Mouse (Mus musculus) thymus, postnatal 10 days (tissue): ENCODE results near the gene Gm20696.

ENCODE experiments used
- DNase-seq, 2 experiments: peaks; one replicate each; pipeline ENCODE4 v3.0.0; 2021; ENCODE audit warnings: low spot score in 2 of 2

The Gm20696 gene

DNA sequence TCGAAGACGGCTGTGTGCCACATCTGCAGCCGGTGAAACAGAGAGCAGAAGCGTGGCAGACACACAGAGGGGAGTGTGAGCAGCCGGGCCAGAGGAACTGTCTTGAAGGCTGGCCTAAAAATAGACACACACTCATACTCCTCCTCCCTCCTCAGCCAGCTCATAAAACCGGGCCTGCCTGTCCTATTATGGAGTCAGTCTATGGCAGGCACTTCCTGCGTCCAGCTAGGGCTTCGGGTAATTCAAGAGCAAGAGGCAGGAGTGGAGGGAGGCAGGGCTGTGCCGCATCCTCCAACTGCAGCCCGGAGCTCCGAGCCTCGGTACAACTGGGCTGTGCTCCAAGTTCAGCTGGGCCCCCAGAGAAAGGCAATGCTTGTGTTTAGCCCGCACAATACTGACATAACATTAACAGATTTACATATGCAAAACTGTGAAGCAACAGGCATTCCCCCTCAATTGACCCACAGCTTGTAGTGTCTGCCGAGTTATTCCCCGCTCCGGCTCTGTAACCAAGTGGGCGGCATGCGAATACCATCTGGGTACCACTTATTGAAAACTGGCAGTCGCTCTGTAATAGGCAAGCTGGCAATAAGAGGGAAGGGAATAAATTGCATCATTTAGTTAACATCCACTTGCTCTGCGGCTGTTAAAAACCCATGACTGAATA, 181.2 kb downstream of the Gm20696 start:
- peak; percentile 72 to 75 for DNase-seq

- no peak for DNase-seq
Observed at GRCm38 (mm10) chr6:99484884-99485216, 181.7 kb downstream of the Gm20696 start.

GRCm38 (mm10) chr6:99484197-99484725, 182.3 kb downstream of the Gm20696 start:
- DNase-seq = no peak

DNA sequence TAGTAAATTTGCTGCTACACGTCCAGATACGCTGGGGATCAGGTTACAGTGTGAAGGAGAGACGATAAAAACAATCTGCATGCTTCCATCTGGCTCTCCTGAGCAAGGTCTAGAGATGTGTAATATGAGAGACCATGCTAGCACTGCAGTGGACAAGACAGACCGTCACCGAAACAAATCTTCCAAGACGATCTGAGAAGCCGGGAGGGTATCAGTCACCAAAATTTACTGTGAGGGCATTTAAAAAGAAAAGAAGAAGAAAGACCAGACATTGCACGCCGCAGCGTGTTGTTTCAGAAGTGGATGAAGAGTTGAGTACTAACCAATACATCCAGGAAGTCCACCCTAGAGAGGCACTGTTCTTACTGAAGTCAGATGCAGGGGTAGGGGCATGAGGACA, 183.0 kb downstream of the Gm20696 start:
- DNase-seq = no peak

- DNase-seq = no peak
Observed at GRCm38 (mm10) chr6:99481568-99481967, 185.0 kb downstream of the Gm20696 start.

GRCm38 (mm10) chr6:99478873-99479650, 187.5 kb downstream of the Gm20696 start:
- no peak for DNase-seq

- DNase-seq = no peak
Observed at GRCm38 (mm10) chr6:99475040-99475439, 191.6 kb downstream of the Gm20696 start.

DNA sequence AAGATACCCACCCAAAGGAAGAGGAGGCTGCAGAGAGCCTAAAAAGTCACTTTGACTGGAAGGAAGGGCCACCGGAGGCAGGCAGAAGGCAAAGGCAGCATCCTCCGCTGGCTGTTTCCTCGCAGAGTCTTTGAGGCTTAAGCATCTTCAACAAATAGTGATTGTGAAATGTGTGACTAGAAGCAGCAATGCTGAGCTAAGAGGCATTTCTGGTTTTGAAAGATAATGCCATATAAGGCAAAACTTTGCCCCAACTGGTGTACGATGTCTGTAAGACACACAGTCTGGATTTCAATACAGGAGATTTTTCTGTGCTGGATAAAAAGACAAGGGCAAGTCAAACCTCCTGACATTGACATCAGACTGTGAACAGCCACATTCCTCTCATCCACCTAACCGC, 195.7 kb downstream of the Gm20696 start:
- no peak for DNase-seq

DNA sequence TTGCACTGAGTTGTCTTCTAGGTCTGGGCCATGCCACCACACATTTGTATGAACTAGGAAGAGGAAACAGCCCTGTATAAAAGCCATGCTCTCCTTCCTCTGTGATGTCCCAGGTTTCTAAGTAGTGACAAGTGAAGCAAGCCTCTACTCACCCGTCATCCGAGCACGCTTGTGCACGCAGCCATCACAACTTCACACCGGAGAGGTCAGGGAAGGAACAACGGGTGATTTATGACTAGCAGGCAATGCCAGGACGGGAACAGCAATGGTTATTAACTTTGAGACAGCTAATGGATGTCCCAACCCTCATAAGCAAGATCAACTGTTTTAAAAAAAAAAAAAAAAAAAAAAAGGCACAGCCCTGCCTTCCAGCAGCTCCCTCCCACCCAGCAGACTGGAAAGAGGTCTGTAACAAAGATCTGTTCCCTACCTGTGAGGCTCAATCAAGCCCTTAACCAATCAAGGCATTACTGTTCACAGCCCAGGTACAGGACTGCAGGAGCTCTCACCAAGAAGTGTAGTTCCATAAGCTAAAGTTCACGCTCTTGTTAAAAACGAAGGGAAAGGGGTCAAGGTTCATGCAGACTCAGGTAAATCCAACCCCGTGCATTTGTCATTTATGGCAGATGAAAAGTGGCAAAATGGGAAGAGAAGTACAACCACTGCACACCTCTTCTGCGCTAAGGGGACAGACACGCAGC, 197.3 kb downstream of the Gm20696 start:
- DNase-seq = no peak

DNA sequence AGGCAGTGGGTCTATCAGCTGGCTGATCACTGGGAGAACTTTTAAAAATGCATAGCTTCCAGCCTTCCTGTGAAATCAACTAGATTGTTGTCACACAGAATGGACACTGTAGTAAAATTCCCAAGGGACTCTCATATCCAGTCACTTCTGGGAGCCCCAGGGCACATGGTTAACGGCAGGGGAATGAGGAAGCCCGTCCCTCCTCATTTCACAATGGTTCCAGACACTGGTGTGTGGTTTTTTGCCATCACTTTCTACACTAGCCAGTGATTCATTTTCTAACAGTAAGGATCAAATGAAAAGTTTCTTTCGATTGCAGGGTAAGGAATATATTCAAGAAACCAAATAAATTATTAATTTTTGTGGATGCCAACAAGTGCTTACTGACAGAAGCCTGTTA, 198.8 kb downstream of the Gm20696 start:
- DNase-seq = no peak

DNA sequence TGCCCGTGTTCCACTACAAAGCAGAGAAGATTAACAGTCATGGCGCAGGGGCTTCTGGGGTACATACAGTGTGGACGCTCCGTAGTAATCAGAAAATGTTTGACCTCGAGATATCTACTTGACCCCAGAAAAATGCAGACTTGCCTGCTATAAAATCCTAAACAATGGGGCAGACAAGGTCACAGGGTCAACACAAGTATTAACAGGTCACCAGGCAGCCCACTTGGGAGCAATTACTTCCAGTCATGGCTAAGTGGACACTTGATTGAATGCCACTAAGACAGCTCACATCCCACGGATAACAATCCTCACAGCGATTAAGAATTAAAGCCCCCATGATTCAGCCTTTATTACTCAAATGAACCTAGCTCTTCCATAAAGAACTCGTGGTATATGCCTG, 199.5 kb downstream of the Gm20696 start:
- DNase-seq = no peak

- DNase-seq = no peak
Observed at GRCm38 (mm10) chr6:99466354-99466753, 200.2 kb downstream of the Gm20696 start.

DNA sequence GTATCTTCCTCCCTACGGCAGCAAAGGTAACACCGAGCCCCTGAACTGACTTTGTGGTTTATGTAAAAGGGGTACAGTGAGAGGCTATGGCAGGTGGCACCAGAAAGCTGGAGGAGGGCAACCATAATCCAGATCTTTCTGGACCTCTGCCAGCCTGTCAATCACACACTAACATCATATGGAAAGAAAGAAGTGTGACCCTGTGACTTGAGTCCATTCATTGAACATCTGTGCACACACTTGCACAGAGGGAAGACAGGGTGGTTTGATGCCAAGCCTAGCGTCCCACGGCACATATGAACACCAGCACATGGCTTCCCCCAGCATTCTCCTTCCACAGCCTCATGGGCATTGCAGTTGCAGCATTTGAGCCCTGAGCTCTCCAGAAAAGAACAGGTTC, 202.1 kb downstream of the Gm20696 start:
- DNase-seq = no peak

- no peak for DNase-seq
Observed at GRCm38 (mm10) chr6:99463906-99464305, 202.7 kb downstream of the Gm20696 start.

GRCm38 (mm10) chr6:99458775-99459174, 207.8 kb downstream of the Gm20696 start:
- DNase-seq = no peak

DNA sequence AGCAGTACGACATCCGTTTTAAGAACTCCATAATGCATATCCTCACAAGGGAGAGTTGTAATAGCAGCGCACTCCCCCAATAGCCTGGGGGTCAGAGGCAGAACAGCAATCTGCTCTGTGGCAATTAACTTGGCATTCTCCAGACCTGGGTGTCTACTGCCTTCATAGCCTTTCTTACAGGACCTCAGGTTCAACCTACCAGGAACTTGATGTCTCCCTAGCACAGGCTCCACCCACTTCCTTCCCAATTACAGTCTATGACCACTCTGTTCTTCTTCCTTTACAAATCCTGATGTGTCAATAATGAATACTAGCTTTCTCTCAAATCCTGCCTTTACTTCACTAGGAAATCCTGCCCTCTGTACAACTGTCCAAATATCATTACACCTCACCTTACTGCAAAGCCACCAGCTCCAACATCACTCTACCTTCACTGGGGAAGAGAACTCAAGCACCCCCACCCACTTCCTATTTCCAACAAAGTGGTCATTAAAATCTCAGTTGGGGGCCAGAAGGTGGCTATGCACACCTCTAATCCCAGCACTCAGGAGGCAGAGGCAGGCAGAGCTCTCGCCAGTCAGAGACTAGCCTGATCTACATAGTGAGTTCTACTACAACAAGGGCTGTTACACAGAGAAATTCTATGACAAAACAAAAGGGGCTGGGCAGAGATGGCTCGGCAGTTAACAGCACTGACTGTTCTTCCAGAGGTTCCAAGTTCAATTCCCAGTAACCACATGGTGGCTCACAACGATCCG, 212.7 kb downstream of the Gm20696 start:
- no peak for DNase-seq

DNA sequence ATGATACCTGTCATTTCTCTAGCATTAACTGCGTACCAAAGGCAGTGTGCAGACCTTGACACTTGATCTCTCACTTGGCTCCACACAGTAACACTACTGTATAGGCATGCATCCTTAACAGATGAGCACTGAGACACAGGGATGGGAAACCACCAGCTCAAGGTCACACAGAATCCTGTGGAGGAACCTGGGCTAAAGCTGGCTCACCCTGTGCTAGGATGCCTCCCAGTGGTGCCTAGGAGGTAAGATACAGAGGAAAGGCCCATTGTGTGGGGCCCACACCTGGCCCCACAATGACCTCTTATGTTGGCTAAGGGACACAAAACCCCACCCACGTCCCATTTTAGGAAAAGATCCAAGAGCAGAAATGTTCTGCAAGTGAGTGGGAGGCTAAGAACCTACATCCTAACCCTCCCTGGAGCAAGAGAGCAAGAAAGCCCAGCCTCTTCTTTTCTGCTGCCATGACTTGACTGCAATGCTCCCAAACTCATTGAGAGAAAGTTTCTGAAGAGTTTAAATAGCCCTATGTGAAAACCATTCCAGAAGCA, 213.9 kb downstream of the Gm20696 start:
- peak; percentile 26 to 45 for DNase-seq

GRCm38 (mm10) chr6:99451479-99451878, 215.1 kb downstream of the Gm20696 start:
- DNase-seq = no peak

GRCm38 (mm10) chr6:99447447-99447846, 219.2 kb downstream of the Gm20696 start:
- DNase-seq = no peak

- DNase-seq = no peak
Observed at GRCm38 (mm10) chr6:99446801-99447415, 219.7 kb downstream of the Gm20696 start.

DNA sequence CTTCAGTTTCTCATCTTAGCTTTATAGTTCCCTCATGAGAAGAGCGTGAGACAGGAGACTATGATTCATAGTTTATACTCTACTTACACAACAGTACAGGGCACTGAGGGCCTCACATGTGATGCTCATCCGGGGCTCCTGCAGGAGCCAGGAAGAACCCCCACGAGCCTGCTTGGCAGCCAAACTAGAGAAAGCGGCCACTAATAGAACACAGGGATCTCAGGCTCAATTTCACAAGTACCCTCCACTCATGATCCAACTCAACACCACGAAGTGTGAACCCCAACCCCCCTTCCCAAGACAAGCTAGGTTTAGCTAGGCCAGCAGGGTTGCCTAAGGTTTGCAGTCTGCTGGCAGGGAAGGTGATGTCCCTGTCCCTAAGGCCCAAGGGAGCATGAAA, 223.1 kb downstream of the Gm20696 start:
- DNase-seq = no peak
